Mouse (Mus musculus) central nervous system, embryonic 14 days (tissue): ENCODE results near the gene Ephb1. TPM values are rescaled to one million over a fixed set of nuclear protein-coding genes. Genes with fewer than 3 reads are reported as not detected.

Experiments
- polyA plus RNA-seq: library from polyadenylated mRNA; depleted of rRNA; stranded (reverse); fragments of >200 nt; gene quantifications from 2 replicates; pipeline ENCODE4 v1.2.3, GENCODE M21; 2012; rRNA removed

Gene Ephb1
- polyA plus RNA-seq: 48.6 and 52.4 TPM in 2 replicates

DNA sequence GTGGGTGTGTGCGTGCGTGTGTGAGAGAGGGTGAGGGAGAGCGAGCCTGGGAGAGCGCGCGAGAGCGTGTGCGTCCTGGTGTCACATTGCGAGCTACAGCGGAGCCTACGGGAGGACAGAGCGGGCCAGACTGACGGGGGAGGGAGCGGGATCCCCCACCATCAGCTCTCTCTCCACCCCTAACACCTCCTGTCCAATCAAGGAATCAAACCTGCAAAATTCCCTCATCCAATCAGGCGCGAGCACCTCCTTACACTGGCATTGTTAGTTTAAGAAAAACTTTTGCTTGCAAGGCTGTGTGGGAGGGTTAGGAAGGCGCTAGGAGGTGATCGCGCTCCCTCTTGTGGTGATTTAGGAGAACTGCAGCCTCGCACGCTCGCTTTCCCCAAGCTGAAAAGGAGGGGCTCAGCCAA is at the start of gene Ephb1:
Gene Ephb1, minus strand, starts transcription at position 133 of the 413 bp plus-strand sequence.

Other genes with a start within 250 kb of the Ephb1 start
- 0.77 and 1.3 TPM in 2 replicates for gene Ky, start 151.1 kb upstream of the Ephb1 start, polyA plus RNA-seq